Mouse (Mus musculus): ENCODE measurements at regions not wholly inside any gene's neighbourhood (a gene's known extent, or its start where the extent isn't known, plus 50 kb on each side); places are given as distances from the start of the nearest gene placed in this dataset.

- no peak for TF ChIP-seq CTCF (IDR thresholded peaks at IDR 0.05; ENCODE audit: low read depth, low read length)
- no peak for TF ChIP-seq EP300 (IDR thresholded peaks at IDR 0.05; ENCODE audit: insufficient read depth, low read depth, low read length)
Measured at GRCm38 (mm10) chr1:51697265-51698192, 218.3 kb downstream of the Myo1b start.

Measured in ES-Bruce4 (cell line).